Mouse (Mus musculus): ENCODE results near the gene A330070K13Rik.

Gene A330070K13Rik

GRCm38 (mm10) chr5:130330801-130331200 is 53.6 kb downstream of the A330070K13Rik start:
- DNase-seq (ENCODE audit: extremely low read depth, low read depth), result no peak

- DNase-seq (ENCODE audit: extremely low read depth, low read depth), result peak; percentile 36
These were observed 54.5 kb downstream of the A330070K13Rik start for GRCm38 (mm10) chr5:130329889-130330288.

Data from MEL-GATA-1-ER (cell line).